Mouse (Mus musculus): ENCODE results near the gene Tbl3.

DNA sequence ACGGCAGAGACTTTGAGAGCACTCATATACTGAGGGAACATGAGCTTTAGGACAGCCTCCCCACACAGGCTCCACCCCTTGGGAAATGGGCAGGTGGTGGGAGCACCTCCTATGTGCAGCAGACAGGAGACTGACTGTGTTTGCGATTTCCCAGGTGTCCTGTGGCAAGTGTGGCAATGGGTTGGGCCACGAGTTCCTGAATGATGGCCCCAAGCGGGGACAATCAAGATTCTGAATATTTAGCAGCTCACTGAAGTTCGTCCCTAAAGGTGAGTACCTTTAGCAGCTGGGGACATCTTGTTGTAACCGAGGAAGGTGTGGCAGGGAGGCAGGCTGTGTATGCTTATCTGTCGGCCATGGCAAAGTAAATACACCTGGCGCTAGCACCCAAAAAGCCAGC is 32.5 kb upstream of the Tbl3 start:
- no peak for TF ChIP-seq CTCF (IDR thresholded peaks at IDR 0.05)
- no peak for TF ChIP-seq EP300 (IDR thresholded peaks at IDR 0.05)

Measured in lung, postnatal 0 days (tissue).